Mouse (Mus musculus) limb, embryonic 11.5 days (tissue): ENCODE results near the gene Kdm2a. TPM values are rescaled to one million over a fixed set of nuclear protein-coding genes. Genes with fewer than 3 reads are reported as not detected.

ENCODE experiments used
- ATAC-seq: fragments of 200-750 bp; cut with Nextera tagmentation; 2 replicates; pipeline ENCODE4 v1.8.0; 2017; ENCODE audit warnings: low read depth; ENCODE audit not compliant: insufficient number of reproducible peaks, low FRiP score, low TSS enrichment
- DNase-seq: peaks from one replicate; pipeline ENCODE4 v3.0.0-alpha.2; 2015; ENCODE audit warnings: low spot score
- H3K27ac ChIP-seq: fragments of 300-500 bp; sonication (generic); replicated peaks from 2 replicates; pipeline ENCODE4 v1.5.1; 2014; ENCODE audit warnings: low read depth, mild to moderate bottlenecking, low read length
- H3K27me3 ChIP-seq: fragments of 300-500 bp; sonication (generic); 2 replicates; pipeline ENCODE4 v1.6.1; 2014; ENCODE audit warnings: mild to moderate bottlenecking, low read length, mixed read lengths; ENCODE audit not compliant: control insufficient read depth, insufficient read depth
- H3K36me3 ChIP-seq: fragments of 300-500 bp; sonication (generic); 2 replicates; pipeline ENCODE4 v1.6.1; 2014; ENCODE audit warnings: mild to moderate bottlenecking, low read length, moderate library complexity, mixed read lengths; ENCODE audit not compliant: control insufficient read depth, insufficient read depth
- H3K4me1 ChIP-seq: fragments of 300-500 bp; sonication (generic); 2 replicates; pipeline ENCODE4 v1.6.1; 2014; ENCODE audit warnings: low read length, mixed read lengths; ENCODE audit not compliant: control insufficient read depth, insufficient read depth
- H3K4me2 ChIP-seq: fragments of 300-500 bp; sonication (generic); 2 replicates; pipeline ENCODE4 v1.6.1; 2014; ENCODE audit warnings: low read depth, mild to moderate bottlenecking, moderate library complexity; ENCODE audit not compliant: severe bottlenecking
- H3K4me3 ChIP-seq: fragments of 300-500 bp; sonication (generic); 2 replicates; pipeline ENCODE4 v1.5.1; 2014; ENCODE audit warnings: low read depth, low read length
- H3K9ac ChIP-seq: fragments of 300-500 bp; sonication (generic); 2 replicates; pipeline ENCODE4 v1.6.1; 2014; ENCODE audit warnings: mild to moderate bottlenecking, low read length
- H3K9me3 ChIP-seq: fragments of 300-500 bp; sonication (generic); 2 replicates; pipeline ENCODE4 v1.6.1; 2016; ENCODE audit warnings: low read length; ENCODE audit not compliant: control insufficient read depth
- WGBS: fragments of 180-500 bp; shearing (Covaris S2); extraction: QIAGEN DNeasy Blood & Tissue Kit; methylation state at CpG from one replicate; pipeline ENCODE4 v1.1.7; 2014; 5-methylcytosine and 5-hydroxymethylcytosine counted together
- polyA plus RNA-seq: library from polyadenylated mRNA; unstranded; fragments of >200 nt; fragmentation: Nextera tagmentation; extraction: Ambion mirVana; gene quantifications from 2 replicates; pipeline ENCODE4 v1.2.1, GENCODE M21; 2014

Kdm2a gene
- polyA plus RNA-seq, result 61.0 and 69.3 TPM in 2 replicates

DNA sequence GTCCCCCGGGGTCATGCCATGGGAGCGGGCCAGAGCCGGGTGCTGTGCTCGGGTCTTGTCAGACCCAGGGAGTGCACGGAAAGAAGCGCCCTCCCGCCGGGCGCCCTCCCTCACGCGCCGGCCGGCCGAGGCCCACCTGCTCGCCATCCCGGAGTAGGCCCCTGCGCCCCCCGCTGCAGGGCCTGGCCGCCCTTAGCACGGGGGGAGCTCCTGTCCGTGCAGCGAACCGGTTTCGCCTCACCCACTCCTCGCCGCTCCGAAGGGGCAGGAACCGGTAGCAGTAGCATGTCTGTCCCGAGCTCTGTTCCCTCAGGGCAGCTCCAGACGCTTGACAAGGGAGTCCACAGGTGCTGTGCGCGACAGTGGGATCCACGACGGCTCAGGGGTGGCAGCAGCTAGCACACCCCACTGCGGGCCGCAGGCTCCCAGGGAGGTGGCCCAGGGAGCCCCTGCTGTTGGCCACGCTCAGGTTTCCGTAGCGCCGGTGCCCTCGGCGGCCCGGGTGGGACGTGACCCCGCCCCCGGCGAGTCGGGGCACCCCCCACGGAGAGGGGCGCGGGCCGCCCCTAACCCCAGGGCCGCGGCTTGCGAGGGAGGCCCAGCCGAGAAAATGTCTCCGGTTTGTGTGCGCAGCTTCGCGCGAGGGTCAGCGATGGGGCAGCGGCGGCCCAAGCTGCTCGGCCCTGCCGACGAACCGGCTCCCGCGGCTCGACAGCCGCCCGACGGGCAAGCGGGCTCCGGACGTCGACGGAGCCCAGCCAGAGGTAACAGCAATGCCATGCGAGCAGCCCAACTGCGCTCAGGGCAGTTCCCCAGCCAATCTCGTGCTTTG, at the start of gene Kdm2a:
TSS of gene Kdm2a (minus strand) at position 488 of the 832 bp plus-strand sequence.
- Histone ChIP-seq H3K4me2 (peak within 1 kb of the TSS; percentile 79), H3K27me3 (no peaks in the 10 kb centered on the region), H3K4me1 (peaks cover 10% of the 10 kb centered on the region; the same call in 1 of the 2 replicates), H3K9ac (peak within 1 kb of the TSS; percentile 81), H3K4me3 (peak within 1 kb of the TSS; percentile 100), H3K9me3 (no peaks in the 10 kb centered on the region), H3K36me3 (no peaks in the 10 kb centered on the region; the same call in 1 of the 2 replicates), H3K27ac (peak within 1 kb of the TSS; percentile 90)
- under 1% methylated on average over 81 of the region's 82 CpGs for WGBS
- peak; percentile 6; the same call in 1 of the 2 replicates for ATAC-seq
- peak; percentile 60 for DNase-seq

DNA sequence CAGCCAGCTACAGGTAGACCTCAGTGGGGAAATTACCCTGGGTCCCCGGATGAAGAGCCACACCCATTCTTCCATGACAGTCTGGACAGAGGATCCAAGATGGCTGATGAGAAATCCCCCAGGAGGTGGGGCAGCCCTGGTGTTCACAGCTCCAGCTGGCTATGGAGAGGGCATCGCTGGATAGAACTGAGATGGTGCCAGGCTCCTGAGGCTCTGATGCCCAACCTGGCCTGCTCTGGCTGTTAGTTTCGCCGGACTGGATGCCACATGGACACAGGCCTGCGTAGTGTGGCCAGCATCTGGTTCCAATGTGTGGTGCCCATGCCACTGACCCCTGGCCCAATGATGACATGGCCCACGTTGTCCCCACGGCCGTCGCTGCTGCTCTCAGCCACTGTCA, 49.4 kb upstream of the Kdm2a start:
- Histone ChIP-seq H3K4me1 (0 out of 2 replicates have a peak, but pooled peaks cover 2% of the 10 kb centered on the region), H3K4me2 (no peak overlapping the region), H3K27me3 (no peaks in the 10 kb centered on the region), H3K9ac (no peak overlapping the region), H3K4me3 (no peak overlapping the region), H3K9me3 (no peaks in the 10 kb centered on the region), H3K36me3 (no peaks in the 10 kb centered on the region), H3K27ac (no peak overlapping the region)
- DNase-seq (no peak), ATAC-seq (no peak)
- WGBS, result 82% methylated on average over 9 of the region's 9 CpGs

- Histone ChIP-seq H3K9me3 (no peaks in the 10 kb centered on the region), H3K4me2 (no peak overlapping the region), H3K9ac (no peak overlapping the region), H3K4me3 (no peak overlapping the region), H3K4me1 (peaks cover under 1% of the 10 kb centered on the region; the same call in 1 of the 2 replicates), H3K27ac (no peak overlapping the region), H3K36me3 (no peaks in the 10 kb centered on the region), H3K27me3 (no peaks in the 10 kb centered on the region)
- WGBS, result 87% methylated on average over 8 of the region's 8 CpGs
- DNase-seq (no peak), ATAC-seq (no peak)
These were observed 48.8 kb upstream of the Kdm2a start for GRCm38 (mm10) chr19:4446661-4447420.

- H3K27ac ChIP-seq, result no peak overlapping the region
- H3K9ac ChIP-seq, result no peak overlapping the region
- no peak overlapping the region for H3K4me3 ChIP-seq
- DNase-seq, result peak; percentile 86
- H3K36me3 ChIP-seq, result no peaks in the 10 kb centered on the region
- H3K9me3 ChIP-seq, result no peaks in the 10 kb centered on the region
- ATAC-seq, result no peak
- H3K4me2 ChIP-seq, result no peak overlapping the region
- WGBS, result 10% methylated on average over 3 of the region's 3 CpGs
- peaks cover 8% of the 10 kb centered on the region; the same call in 1 of the 2 replicates for H3K4me1 ChIP-seq
- no peaks in the 10 kb centered on the region for H3K27me3 ChIP-seq
These were observed 44.3 kb upstream of the Kdm2a start for GRCm38 (mm10) chr19:4442408-4442807.

DNA sequence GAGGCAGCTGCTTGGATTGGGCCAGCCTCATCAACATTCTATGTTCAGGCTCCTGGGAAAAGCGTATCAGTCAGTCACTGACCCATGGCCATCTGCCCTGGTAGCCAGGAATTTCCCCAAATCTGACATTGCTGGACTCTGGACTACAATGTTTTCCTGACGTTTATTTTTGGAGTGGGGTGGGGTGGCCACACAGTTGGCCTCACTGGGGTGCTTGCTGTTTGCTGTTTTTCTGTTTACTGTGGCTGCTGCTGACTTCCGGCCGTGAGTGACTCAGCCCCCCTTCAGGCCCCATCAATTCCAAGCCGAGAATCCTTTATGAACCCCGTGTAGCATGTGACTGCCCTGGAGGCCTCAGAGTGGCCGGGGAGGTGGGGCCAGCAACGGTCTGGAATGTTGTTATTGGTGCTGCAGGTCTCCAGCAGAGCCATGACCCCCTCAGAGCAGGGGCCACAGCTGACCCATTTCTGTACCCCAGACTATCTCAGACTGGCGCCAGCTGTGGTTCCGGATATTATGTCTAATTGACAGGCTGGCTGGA, 43.6 kb upstream of the Kdm2a start:
- H3K36me3 ChIP-seq, result no peaks in the 10 kb centered on the region
- no peak overlapping the region for H3K4me2 ChIP-seq
- H3K4me1 ChIP-seq, result peaks cover 8% of the 10 kb centered on the region; the same call in 1 of the 2 replicates
- no peak overlapping the region for H3K27ac ChIP-seq
- DNase-seq (peak; percentile 41), ATAC-seq (no peak)
- H3K4me3 ChIP-seq, result no peak overlapping the region
- no peaks in the 10 kb centered on the region for H3K9me3 ChIP-seq
- H3K9ac ChIP-seq, result no peak overlapping the region
- no peaks in the 10 kb centered on the region for H3K27me3 ChIP-seq
- WGBS, result 34% methylated on average over 10 of the region's 10 CpGs

GRCm38 (mm10) chr19:4441090-4441591, 43.1 kb upstream of the Kdm2a start:
- WGBS, result 27% methylated on average over 6 of the region's 6 CpGs

DNA sequence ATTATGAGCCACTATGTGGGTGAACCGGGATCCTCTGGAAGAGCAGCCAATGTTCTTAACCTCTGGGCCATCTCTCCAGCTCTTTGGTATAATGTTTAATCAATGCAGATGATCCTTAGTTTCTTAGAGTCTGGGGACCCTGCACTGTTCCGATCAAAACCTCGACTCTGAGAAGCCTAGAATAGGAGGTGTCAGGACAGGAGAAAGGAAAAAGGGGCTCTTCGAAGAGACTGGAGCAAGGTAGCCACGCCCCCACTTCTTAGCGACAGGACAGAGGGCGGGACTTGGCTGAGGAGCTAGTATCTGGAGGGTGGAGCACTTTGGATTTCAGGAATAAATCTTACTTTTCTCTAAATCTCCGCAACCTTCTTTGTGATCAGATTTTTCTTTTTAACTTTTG, 42.1 kb upstream of the Kdm2a start:
- no peaks in the 10 kb centered on the region for H3K9me3 ChIP-seq
- H3K4me1 ChIP-seq, result peaks cover 8% of the 10 kb centered on the region; the same call in 1 of the 2 replicates
- H3K4me3 ChIP-seq, result peak overlapping the region; percentile 53; the same call in 1 of the 2 replicates
- WGBS, result 13% methylated on average over 8 of the region's 8 CpGs
- peak overlapping the region; percentile 85; the same call in 1 of the 2 replicates for H3K4me2 ChIP-seq
- no peak overlapping the region for H3K27ac ChIP-seq
- H3K27me3 ChIP-seq, result no peaks in the 10 kb centered on the region
- H3K9ac ChIP-seq, result no peak overlapping the region
- no peaks in the 10 kb centered on the region for H3K36me3 ChIP-seq
- ATAC-seq (no peak), DNase-seq (peak; percentile 38)

More at GRCm38 (mm10) chr19:4441090-4441591, 43.1 kb upstream of the Kdm2a start:
- Histone ChIP-seq H3K27me3 (no peaks in the 10 kb centered on the region), H3K4me3 (no peak overlapping the region), H3K27ac (no peak overlapping the region), H3K9me3 (no peaks in the 10 kb centered on the region), H3K9ac (no peak overlapping the region), H3K4me2 (no peak overlapping the region), H3K36me3 (no peaks in the 10 kb centered on the region), H3K4me1 (peaks cover 8% of the 10 kb centered on the region; the same call in 1 of the 2 replicates)
- no peak for ATAC-seq
- DNase-seq, result peak; percentile 82
